Mouse (Mus musculus) CD4-positive, CD25-positive, alpha-beta regulatory T cell, adult 4 months (primary cell): ENCODE data around the gene Hoxb5. TPM values are rescaled to one million over a fixed set of nuclear protein-coding genes. Genes with fewer than 3 reads are reported as not detected.

ENCODE experiments used
- ATAC-seq: one replicate; pipeline ENCODE4 v1.8.0; 2017
- polyA plus RNA-seq, 2 experiments: library from polyadenylated mRNA; unstranded; fragments of 100-300 nt; shearing (Covaris generic); gene quantifications; one replicate each; pipeline ENCODE4 v1.2.1; 2017

Hoxb5 gene
- polyA plus RNA-seq, 2 experiments from 2014 or later, result not detected

DNA sequence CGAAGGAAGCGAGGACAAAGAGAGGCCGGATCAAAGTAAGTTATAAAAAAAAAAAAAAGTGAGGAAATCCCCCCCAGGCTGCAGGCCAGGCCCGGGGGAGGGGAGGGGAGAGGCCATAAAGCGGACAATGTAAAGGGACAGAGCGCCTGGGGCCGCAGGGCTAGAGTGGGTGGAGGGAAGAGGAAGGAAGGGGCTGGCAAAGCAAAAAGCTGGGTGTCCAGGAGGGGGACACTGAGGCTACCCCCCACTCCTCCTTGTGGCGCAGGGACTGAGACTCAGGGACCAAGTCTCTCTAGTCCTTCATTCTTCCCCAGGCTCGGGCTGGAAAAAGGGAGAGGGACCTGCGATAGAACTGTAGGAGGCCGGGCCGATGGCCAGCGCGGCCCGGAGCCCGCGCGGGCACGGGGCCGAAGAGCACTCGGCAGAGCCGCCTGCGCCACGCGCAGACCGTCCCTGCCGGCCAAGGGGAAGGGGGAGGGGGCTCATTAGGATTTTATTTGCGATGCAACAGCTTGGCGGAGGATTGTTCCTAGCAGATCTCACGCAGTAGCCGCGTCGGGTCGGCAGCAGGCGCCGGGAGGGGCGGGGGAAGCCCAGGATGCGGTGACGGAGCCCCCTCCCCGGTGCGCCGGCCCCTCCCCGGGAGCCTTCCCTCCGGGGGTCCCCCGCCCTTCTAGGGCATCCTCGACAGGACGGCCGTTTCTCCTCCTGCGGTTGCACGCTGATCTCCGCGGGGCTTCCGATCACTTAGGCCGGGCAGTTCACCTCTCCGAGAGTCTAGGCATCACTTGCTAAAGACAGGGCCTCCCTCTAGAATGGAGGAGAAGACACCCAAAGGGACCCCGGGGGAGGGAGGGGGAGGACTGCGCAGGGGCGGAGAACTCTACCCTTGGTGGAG, 30.9 kb upstream of the Hoxb5 start:
- ATAC-seq, result no peak

DNA sequence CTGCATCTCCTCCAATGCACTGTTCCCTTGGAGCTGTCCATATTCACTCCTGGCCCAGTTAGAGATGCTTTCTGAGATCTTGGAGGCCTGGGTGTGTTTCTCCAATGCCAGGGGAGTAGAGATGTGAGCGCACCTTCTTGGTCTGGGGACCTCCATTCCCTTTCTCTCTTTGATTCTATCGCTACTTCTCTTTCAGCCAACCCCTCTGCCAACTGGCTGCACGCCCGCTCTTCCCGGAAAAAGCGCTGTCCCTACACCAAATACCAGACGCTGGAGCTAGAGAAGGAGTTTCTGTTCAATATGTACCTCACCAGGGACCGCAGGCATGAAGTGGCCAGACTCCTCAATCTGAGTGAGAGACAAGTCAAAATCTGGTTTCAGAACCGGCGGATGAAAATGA, 28.7 kb upstream of the Hoxb5 start:
- no peak for ATAC-seq

DNA sequence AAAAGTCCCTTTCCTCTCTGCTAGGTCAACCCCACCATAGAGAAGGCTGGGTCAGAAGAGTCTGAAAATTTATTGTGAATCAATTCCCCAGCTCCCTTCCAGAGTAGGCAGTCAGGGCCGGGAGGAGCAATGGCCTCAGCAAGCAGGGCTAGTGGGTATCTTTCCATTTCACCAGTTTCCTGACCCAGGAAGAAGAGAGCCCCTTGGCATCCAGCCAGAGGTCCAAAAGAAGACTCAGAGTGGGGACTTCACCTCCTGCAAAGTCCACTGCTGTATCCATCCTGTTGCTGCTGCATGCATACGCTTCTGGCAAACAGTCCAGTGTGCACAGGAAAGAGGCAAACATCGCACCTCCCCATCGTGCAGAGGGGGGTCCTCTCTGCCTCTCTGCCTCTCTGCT, 27.2 kb upstream of the Hoxb5 start:
- ATAC-seq, result no peak

DNA sequence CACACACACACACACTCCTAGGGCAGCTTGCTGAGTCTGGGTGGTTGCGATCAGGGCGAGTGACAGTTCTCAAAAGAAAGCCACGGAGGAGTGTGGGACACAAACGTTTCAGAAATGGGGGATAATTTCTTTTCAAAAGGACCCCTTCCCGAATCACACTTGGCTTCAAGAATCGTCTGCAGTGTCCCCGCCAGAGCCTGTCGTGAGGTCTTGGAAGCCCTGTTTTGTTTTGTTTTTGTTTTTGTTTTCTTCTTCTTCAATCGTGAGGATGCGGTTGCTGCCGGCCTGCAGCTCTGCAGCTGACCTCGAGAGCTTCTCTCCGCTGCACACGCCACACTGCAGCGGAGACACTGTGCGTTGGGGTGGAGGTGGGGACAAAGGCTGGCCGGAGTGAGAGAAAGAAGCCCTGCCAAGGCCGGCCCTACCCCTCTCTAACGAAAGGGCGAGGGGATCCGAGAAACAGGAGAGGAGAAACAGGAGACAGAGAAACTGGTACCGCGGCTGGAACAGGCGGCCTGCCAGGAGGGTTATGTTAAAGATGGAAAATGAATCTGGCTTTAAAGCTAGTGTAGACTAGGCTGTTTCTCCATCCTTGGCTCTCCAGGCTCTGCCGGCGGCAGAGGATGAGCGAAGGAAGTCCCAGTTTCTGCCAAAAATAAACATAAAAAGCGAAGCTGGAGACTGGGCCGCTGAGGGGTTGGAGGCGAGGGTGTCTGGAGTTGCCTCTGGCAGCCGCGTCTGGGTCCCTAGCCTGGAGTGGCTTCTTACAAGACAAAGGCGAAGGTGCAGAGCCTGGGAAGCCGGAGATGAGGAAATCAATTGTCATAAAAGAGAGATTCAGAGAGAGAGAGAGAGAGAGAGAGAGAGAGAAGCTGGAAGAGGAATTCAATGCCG, 25.7 kb upstream of the Hoxb5 start:
- no peak for ATAC-seq

DNA sequence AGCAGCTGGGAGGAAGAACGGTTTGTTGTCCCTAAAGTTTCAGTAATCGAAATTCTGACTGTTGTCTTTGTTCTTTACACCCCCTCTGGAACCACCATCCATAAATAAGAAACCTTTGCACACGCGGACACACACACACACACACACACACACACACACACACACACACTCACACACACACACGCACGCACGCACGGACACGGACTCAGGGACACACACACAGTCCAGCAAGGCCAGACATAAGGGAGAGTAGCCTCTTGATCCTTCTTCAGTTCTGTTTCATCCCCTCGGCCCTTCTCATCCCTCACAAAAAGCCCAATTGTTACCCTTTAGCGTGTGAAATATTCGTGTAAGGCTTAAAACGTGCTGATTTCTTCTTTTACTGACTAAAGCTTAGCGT, 24.8 kb upstream of the Hoxb5 start:
- ATAC-seq, result no peak

DNA sequence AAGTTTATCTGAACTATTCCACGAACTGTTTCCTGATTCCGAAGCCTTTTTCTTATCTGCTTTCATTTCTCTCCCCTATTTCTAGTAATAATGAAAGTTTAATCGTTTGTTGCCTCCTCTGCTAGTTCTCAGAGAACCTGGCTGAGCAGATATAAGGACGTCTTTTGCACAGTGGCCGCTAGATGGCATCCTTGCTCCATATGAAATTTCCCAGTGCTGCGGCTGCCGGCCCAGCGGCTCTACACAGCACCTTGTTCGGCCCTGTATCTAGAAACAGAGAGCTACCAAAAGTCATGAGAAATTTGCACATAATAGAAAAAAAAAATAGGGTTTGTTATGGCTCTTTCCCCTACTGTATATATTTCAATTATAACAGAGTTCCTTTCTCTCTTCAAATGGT, 24.4 kb upstream of the Hoxb5 start:
- peak; percentile 88 for ATAC-seq

DNA sequence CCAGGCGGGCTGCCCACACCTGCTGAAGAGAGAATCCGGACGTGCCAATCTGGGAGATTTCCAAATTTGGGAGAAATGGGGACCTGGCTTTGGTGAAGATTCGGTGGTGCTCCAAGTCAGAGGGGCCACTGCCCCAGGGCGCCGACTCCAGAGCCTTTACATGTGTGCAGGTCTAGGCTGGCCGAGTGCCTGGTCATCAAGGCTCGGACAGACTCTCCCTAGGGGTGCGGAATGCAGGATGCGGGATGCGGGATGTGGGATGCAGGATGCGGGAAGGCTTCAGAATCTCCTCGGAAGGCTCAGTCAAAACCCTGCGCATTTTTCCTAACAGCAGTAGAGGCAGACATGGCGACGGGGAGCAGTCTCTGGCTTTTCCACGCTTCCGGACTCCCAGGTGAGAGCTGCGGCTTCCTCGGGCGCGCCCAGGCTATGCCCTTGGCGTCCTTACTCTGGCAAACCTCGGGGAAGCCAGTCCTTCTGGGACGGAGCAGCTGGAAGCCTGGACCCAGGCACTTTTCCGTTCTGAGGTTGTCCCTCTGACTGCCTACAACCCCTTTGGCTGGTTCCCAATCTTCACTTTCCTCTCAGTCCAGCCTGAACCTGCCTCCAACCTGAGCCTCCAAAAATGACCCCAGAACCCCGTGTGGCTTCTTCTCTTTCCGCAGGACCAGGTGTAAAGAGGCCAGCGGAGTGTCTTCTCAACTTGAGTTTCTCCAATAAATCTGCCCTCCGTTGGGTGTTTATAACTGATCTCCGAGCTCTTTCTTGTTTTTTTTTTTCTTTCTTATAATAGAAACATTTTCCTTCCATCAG, 23.5 kb upstream of the Hoxb5 start:
- ATAC-seq, result no peak

DNA sequence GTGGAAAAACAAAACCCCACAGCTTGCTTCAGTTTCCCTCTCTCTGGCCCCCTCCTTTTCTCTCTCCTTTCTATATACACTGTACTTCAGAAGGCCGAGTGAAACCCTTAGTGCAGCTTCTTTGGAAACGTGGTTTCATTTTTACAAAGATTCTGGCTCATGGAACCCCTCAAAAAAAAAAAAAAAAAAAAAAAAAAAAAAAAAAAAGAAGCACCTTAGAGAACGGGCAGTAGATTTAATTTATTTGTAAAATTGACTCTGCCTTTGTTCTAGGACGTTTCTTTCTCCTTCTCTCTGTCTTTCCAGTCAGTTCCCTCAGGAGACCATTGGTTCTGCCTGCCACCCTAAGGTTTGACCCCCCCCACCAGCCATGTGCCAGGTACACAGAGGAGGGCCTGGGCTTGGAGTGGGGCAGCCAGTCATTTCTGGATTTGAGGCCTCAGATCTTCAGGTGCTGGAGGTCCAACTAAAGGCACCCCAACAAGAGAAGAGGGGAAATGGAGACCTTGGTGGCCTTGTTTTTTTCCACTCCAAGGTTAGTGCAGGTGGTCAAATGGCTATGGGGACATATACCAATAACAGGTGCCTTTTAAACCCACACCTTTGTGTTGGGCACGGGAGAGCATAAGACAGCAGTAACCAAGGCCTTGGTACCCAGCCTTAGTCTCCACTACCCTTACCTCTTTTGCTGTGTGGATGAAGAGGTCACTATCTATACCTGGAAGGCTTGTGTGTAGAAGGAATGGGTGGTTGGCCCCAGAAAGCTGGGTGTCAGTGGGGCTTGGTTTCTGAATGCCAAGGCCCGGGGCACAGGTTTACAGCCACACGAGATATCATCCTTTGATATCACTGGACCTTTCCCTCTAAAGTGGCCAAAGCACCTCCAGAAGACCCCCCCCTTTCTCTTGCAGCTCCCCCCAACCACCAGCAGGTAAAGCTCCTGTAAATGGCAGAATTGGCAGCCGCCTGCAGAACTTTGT, 22.4 kb upstream of the Hoxb5 start:
- no peak for ATAC-seq

DNA sequence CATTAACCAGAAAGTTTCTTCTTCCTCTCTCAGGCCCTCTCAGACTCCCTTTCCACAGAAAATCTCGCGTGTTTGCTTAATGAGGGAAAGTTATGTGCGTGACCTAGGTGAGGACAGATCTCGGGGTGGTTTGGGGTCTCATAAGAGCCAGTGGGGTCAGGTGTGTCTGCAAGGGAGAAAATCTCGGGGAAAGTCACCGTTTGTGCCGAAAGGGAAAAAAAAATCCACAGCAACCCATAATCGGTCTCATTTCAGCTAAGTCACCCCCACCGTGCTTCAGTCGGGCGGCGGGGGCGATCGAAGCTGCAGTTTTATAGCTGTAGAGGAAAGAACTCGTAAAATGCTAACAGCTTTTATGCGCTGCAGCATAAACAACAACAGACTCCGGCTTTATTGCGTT, 21.7 kb upstream of the Hoxb5 start:
- ATAC-seq, result no peak

DNA sequence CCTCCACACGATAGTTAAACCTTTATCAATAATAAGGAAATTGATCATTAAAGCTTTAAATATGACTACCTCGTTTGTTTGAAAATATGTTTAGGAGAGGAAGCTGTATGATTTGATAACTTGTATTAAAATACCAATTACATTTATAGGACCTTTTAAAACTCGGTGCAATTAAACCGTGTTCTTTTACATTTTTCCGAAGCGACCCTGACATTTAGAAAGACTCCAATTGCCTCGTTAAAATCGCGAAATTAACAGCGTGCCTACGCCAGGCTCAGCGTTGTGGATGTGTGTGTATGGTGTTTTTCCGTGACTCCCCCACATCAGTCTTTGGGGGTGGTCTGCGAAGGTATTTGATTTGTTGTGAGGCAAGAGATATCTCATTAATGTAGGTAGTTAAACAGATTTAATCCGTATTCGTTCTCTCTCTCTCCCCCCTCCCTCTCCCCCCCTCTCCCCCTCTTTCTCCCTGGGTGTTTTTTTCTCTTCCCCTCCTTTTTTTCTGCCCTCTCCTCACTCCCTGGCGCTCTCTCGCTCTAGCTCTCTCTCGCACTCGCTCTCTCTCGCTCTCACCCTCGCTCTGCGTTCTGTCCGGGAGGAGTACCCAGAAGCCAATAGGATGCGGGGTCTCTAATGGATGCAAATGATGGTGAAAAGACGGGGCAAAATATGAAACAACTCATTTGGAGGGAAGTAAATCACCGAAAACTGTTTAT, 21.1 kb upstream of the Hoxb5 start, which contains the start of gene Hoxb8:
TSS of gene Hoxb8 (plus strand) at position 51 of the 716 bp plus-strand sequence.
- no peak for ATAC-seq

DNA sequence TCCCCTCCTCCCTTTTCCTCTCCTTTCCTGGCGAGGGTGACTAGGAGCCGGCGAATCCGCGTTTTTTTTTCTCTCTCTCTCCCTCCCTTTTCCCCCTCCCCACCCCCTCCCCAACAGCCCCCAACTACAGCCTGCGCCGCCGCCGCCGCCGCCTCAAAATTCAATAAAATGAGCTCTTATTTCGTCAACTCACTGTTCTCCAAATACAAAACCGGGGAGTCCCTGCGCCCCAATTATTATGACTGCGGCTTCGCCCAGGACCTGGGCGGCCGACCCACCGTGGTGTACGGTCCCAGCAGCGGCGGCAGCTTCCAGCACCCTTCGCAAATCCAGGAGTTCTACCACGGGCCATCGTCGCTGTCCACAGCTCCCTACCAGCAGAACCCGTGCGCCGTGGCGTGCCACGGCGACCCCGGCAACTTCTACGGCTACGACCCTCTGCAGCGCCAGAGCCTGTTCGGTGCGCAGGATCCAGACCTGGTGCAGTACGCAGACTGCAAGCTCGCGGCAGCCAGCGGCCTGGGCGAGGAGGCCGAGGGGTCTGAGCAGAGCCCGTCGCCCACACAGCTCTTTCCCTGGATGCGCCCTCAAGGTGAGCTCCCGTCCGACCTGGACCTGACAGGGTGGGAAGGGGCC, 20.2 kb upstream of the Hoxb5 start:
- ATAC-seq, result no peak

DNA sequence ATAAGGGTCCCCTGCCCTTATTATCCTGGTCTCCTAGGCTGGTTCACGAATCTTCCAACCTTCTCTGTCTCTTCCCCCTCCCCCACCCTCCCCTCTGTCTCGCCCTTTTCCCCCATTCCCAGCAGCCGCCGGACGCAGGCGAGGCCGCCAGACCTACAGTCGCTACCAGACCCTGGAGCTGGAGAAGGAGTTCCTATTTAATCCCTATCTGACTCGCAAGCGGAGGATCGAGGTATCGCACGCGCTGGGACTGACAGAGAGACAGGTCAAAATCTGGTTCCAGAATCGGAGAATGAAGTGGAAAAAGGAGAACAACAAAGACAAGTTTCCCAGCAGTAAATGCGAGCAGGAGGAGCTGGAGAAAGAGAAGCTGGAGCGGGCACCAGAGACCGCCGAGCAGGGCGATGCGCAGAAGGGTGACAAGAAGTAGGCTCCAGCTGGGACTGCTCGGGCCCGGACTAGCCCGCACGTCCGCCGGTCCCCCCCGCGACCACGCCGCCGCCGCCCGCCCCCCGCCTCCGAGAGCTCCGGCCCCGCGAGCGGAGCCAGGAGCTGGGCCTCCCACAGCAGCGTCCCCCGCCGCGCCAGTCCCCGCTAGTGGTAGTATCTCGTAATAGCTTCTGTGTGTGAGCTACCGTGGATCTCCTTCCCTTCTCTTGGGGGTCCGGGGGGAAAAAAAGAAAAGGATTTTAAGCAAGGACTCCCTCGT, 18.9 kb upstream of the Hoxb5 start:
- peak; percentile 75 for ATAC-seq

DNA sequence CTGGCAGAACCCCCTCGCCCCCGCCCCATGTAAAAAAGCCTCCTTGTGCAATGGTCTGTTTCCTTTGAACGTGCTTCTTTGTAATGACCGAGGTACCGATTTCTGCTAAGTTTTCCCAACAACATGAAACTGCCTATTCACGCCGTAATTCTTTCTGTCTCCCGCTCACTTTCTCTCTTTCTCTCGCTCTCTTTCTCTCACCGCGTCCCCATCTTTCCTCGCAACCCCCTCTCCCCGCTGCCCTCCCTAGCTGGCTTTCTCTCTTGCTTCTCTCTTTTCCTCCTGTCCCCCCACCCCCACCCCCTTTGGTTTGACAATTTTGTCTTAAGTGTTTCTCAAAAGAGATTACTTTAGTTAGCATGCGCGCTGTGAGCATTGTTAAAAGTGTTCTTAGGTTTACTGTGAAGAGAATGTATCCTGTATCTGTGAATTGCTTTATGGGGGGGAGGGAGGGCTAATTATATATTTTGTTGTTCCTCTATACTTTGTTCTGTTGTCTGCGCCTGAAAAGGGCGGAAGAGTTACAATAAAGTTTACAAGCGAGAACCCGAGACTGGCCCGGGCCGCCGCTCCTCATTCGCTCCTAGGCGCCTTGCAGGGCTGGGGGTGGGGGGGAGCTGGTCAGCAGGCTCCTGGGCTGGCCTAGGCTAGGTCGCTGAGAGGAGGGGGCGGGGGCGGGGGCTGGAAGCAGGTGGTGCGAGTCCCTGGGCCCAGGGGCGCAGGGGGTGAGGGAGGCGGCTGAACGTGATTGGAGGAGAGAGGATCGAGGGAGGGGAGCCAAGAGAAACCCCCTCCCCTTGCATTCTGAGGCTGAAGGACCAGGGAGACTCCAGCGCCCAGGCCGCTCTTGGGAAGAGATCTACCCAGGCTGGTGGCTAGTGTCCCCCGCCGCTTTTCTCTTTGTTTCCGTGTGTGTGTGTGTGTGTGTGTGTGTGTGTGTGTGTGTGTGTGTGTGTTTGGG, 18.1 kb upstream of the Hoxb5 start:
- ATAC-seq, result peak; percentile 12

DNA sequence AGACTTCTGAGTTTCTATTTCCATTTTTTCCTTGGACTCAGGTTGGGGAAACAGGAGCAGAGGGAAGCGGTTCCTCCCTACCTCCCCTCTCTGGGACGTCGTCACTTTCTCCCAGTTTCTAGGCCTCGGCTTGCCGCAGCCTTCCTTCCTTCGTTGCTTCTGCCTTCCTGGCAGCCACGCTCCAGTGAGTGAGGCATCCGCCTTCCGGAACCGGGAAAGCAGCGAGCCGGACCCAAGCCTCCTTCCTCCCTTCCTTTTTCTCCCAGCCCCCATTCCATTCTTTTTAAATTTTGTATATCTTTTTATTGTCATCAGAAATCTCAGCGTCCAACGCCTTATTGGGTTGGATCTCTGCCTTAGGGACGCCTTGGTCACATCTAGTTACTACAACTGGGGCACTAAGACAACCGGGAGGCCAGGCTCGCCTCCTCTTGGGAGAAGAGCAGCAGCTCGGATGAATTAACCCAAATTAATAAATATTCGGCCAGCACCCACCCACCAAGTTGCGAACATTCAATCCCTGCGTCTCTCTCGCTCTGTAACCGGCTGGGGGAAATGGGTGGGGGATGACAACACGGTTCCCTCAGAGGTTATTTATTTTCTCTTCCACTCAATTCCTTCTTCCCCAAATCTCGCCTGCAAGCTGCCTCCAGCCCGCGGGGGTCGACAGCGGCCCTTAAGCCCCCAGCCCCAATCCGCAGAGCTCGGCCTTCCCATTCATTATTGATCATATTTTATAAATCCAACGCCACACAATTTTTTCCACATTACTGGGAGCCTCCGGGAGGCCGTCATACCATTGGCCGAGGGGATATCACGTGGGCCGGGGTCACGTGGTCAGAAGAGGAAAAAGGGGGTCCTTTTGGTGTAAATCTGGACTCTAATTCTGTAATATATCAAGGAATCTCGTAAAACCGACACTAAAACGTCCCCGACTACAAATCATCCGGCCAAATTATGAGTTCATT, 17.1 kb upstream of the Hoxb5 start, which contains the start of gene Hoxb7:
TSS of gene Hoxb7 (plus strand) at position 853 of the 968 bp plus-strand sequence.
- no peak for ATAC-seq

DNA sequence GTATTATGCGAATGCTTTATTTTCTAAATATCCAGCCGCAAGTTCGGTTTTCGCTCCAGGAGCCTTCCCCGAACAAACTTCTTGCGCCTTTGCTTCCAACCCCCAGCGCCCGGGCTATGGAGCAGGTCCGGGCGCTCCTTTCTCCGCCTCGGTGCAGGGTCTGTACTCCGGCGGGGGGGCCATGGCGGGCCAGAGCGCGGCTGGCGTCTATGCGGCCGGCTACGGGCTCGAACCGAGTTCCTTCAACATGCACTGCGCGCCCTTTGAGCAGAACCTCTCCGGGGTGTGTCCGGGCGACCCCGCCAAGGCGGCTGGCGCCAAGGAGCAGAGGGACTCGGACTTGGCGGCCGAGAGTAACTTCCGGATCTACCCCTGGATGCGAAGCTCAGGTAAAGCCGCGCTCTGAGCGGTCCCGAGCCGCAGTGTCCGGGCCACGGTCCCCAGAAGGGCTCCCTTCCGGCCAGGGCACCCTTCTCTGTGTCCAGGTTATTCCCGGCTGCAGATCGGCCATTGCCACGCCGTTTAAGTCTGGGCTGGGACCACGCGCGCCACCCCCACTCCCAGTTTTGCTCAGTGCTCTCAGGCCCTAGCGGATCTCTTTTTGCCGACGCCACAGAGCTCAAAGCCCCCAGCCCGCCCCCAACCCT, 16.3 kb upstream of the Hoxb5 start:
- peak; percentile 19 for ATAC-seq

DNA sequence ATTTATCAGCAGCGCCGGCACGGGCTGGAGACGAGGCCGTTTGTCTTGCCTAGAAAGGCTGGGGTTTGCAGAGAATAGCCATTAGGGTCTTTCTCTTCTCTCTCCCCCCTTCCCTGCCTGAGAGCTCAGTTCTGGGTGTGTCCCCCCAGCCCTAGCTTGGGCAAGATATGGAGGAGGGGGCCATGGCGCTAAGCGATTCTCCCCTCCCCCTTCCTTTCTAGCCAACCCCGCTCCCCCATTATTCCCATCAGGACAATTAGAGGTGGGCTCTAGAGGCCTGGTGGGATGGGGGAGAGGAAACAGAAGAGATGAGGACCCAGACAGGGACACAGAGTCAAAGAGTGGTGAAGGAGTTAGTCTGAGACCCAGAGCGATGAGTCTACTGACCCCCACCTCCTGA, 15.7 kb upstream of the Hoxb5 start:
- no peak for ATAC-seq
